Mouse (Mus musculus) urinary bladder, adult 18-20 months (tissue): Measurements from ENCODE around the gene Lrch1.
A peak's percentile ranks its signal among the peaks of the same experiment; 100 is the strongest.

Source experiments
- DNase-seq, 2 experiments: peaks; one replicate each; pipeline ENCODE4 v3.0.0; 2022; ENCODE audit warnings: low spot score in 2 of 2, mixed read lengths in 2 of 2

Gene Lrch1

GRCm38 (mm10) chr14:74814848-74815789 lies 132.6 kb downstream of the Lrch1 start:
- DNase-seq, result no peak

GRCm38 (mm10) chr14:74811617-74812016 lies 136.1 kb downstream of the Lrch1 start:
- no peak for DNase-seq

GRCm38 (mm10) chr14:74801961-74802360 lies 145.7 kb downstream of the Lrch1 start:
- no peak for DNase-seq

- DNase-seq, result no peak
Observed at GRCm38 (mm10) chr14:74798063-74798890, 149.4 kb downstream of the Lrch1 start.

GRCm38 (mm10) chr14:74797386-74798062 lies 150.2 kb downstream of the Lrch1 start:
- DNase-seq, result no peak

- no peak for DNase-seq
Observed at GRCm38 (mm10) chr14:74794931-74795330, 152.7 kb downstream of the Lrch1 start.

- DNase-seq, result no peak
Observed at GRCm38 (mm10) chr14:74792793-74793192, 154.9 kb downstream of the Lrch1 start.

GRCm38 (mm10) chr14:74790535-74790934 lies 157.1 kb downstream of the Lrch1 start:
- DNase-seq, result no peak

GRCm38 (mm10) chr14:74788766-74789165 lies 158.9 kb downstream of the Lrch1 start:
- DNase-seq, result no peak

GRCm38 (mm10) chr14:74787717-74788116 lies 160.0 kb downstream of the Lrch1 start:
- DNase-seq, result no peak

GRCm38 (mm10) chr14:74784243-74784934 lies 163.3 kb downstream of the Lrch1 start:
- DNase-seq, result no peak

- no peak for DNase-seq
Observed at GRCm38 (mm10) chr14:74774046-74774619, 173.5 kb downstream of the Lrch1 start.

GRCm38 (mm10) chr14:74767892-74768291 lies 179.8 kb downstream of the Lrch1 start:
- no peak for DNase-seq

GRCm38 (mm10) chr14:74764191-74764918 lies 183.3 kb downstream of the Lrch1 start:
- DNase-seq, result peak; percentile 46 to 61

GRCm38 (mm10) chr14:74736850-74737249 lies 210.8 kb downstream of the Lrch1 start:
- no peak for DNase-seq

GRCm38 (mm10) chr14:74735471-74735870 lies 212.2 kb downstream of the Lrch1 start:
- DNase-seq, result no peak

- no peak for DNase-seq
Observed at GRCm38 (mm10) chr14:74733397-74733796, 214.3 kb downstream of the Lrch1 start.

GRCm38 (mm10) chr14:74732079-74732783 lies 215.4 kb downstream of the Lrch1 start, which contains the start of gene Esd:
Gene Esd (plus strand): TSS chr14:74732297.
- peak; percentile 94 to 96 for DNase-seq
